Mouse (Mus musculus) MEL (cell line): Measurements from ENCODE around the gene Eif1b.

Experiments
- CTCF ChIP-seq, 3 experiments: IDR thresholded peaks in 2 of 3; conservative IDR thresholded peaks in 1 of 3; 2 replicates each; pipeline ENCODE4 v1.5.1; 2011 to 2012; ENCODE audit warnings: low read length in 3 of 3, low read depth in 2 of 3, mild to moderate bottlenecking in 2 of 3, improper control_type of control experiment in 1 of 3, inconsistent platforms in 1 of 3, mixed read lengths in 1 of 3, moderate library complexity in 1 of 3; ENCODE audit not compliant: control insufficient read depth in 1 of 3, insufficient read depth in 1 of 3, poor library complexity in 1 of 3, severe bottlenecking in 1 of 3
- EP300 ChIP-seq, 2 experiments: IDR thresholded peaks; 2 replicates each; pipeline ENCODE4 v1.6.1; 2011; ENCODE audit warnings: improper control_type of control experiment in 2 of 2, low read length in 2 of 2, low read depth in 1 of 2, mild to moderate bottlenecking in 1 of 2
- GATA1 ChIP-seq: IDR thresholded peaks from 2 replicates; pipeline ENCODE4 v1.6.1; 2011; ENCODE audit warnings: low read depth, low read length, improper control_type of control experiment
- HCFC1 ChIP-seq: IDR thresholded peaks from 2 replicates; pipeline ENCODE4 v1.6.1; 2012; ENCODE audit warnings: low read depth, mild to moderate bottlenecking, inconsistent platforms, low read length, improper control_type of control experiment, moderate library complexity
- MEF2A ChIP-seq: IDR thresholded peaks from 2 replicates; pipeline ENCODE4 v1.6.1; 2014; ENCODE audit warnings: low read depth, mild to moderate bottlenecking, inconsistent platforms, low read length, improper control_type of control experiment; ENCODE audit not compliant: poor library complexity, insufficient replicate concordance, severe bottlenecking; ENCODE audit errors: extremely low read depth
- MYC ChIP-seq: IDR thresholded peaks from 2 replicates; pipeline ENCODE4 v1.6.1; 2011; ENCODE audit warnings: low read depth, mild to moderate bottlenecking, low read length, improper control_type of control experiment, moderate library complexity
- POLR2A ChIP-seq, 2 experiments: IDR thresholded peaks; 2 replicates each; pipeline ENCODE4 v1.6.1; 2011 to 2012; ENCODE audit warnings: low read length in 2 of 2, mild to moderate bottlenecking in 2 of 2, control low read depth in 1 of 2, improper control_type of control experiment in 1 of 2, low read depth in 1 of 2, moderate library complexity in 1 of 2; ENCODE audit not compliant: control insufficient read depth in 1 of 2, insufficient read depth in 1 of 2, poor library complexity in 1 of 2
- POLR2AphosphoS5 ChIP-seq: IDR thresholded peaks from 2 replicates; pipeline ENCODE4 v1.6.1; 2012; ENCODE audit warnings: low read depth, borderline replicate concordance, mild to moderate bottlenecking, inconsistent platforms, low read length, moderate library complexity, mixed read lengths
- RCOR1 ChIP-seq: IDR thresholded peaks from 2 replicates; pipeline ENCODE4 v1.6.1; 2012; ENCODE audit warnings: low read depth, mild to moderate bottlenecking, inconsistent platforms, low read length, improper control_type of control experiment
- SMC3 ChIP-seq: IDR thresholded peaks from 2 replicates; pipeline ENCODE4 v1.6.1; 2011; ENCODE audit warnings: low read depth, low read length, improper control_type of control experiment
- ZKSCAN1 ChIP-seq: IDR thresholded peaks from 2 replicates; pipeline ENCODE4 v1.6.1; 2012; ENCODE audit warnings: low read depth, mild to moderate bottlenecking, inconsistent platforms, low read length, improper control_type of control experiment, moderate library complexity
- ZNF384 ChIP-seq: IDR thresholded peaks from 2 replicates; pipeline ENCODE4 v1.6.1; 2012; ENCODE audit warnings: low read depth, mild to moderate bottlenecking, inconsistent platforms, low read length, improper control_type of control experiment

DNA sequence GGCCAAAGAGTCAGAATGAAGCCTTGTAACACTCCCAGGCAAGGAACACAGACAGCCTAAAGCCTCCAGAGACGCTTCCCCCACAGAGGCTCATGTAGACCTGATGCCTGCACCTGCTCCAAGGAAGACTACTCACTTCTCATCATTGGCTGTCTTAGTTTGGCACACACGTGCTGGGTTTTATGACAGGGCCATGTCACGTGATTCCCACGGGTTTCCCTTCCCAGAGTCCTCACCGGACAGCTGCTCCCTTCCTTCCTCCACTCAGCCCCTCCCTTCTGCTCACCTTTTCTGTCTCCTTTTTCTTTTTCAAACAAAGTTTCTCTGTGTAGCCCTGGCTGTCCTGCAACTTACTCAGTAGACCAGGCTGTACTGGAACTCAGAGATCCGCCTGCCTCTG lies 40.0 kb downstream of the Eif1b start:
- no peak for TF ChIP-seq CTCF (IDR thresholded peaks at IDR 0.05 in 2 of 3, conservative IDR thresholded peaks at IDR 0.05 in 1 of 3; ENCODE audit: control insufficient read depth in 1 of 3, insufficient read depth in 1 of 3, low read depth in 2 of 3, low read length in 3 of 3, poor library complexity in 1 of 3, severe bottlenecking in 1 of 3)
- no peak for TF ChIP-seq MEF2A
- TF ChIP-seq ZNF384 = no peak
- no peak for TF ChIP-seq ZKSCAN1
- TF ChIP-seq HCFC1 = no peak
- no peak for TF ChIP-seq EP300 (IDR thresholded peaks at IDR 0.05; ENCODE audit: low read depth in 1 of 2, low read length in 2 of 2)
- no peak for TF ChIP-seq MYC
- TF ChIP-seq POLR2A (IDR thresholded peaks at IDR 0.05; ENCODE audit: control insufficient read depth in 1 of 2, insufficient read depth in 1 of 2, low read depth in 1 of 2, low read length in 2 of 2, poor library complexity in 1 of 2) = no peak
- no peak for TF ChIP-seq RCOR1
- no peak for TF ChIP-seq SMC3
- no peak for TF ChIP-seq POLR2AphosphoS5
- TF ChIP-seq GATA1 = no peak
